Mouse (Mus musculus) CH12.LX (cell line): ENCODE results near the gene Tm4sf19. TPM values are rescaled to one million over a fixed set of nuclear protein-coding genes. Genes with fewer than 3 reads are reported as not detected.

Experiments
- DNase-seq: peaks from one replicate; pipeline ENCODE4 v3.0.0-alpha.2; 2013; ENCODE audit errors: extremely low read depth
- H3K27ac ChIP-seq: 2 replicates; pipeline ENCODE4 v1.5.1; 2012; ENCODE audit warnings: low read depth, mild to moderate bottlenecking, control low read depth, moderate library complexity; ENCODE audit not compliant: insufficient read depth
- H3K27me3 ChIP-seq: replicated peaks from 2 replicates; pipeline ENCODE3; 2012; ENCODE audit warnings: inconsistent platforms
- H3K36me3 ChIP-seq, 2 experiments: replicated peaks in 1 of 2; 2 replicates each; pipeline versions ENCODE3 to v1.6.1; 2012; ENCODE audit warnings: inconsistent platforms in 1 of 2, low read length in 1 of 2, mild to moderate bottlenecking in 1 of 2, mixed read lengths in 1 of 2, moderate library complexity in 1 of 2; ENCODE audit not compliant: control insufficient read depth in 1 of 2, insufficient read depth in 1 of 2
- H3K4me1 ChIP-seq, 2 experiments: 2 replicates each; pipeline ENCODE4 v1.6.1; 2012; ENCODE audit warnings: inconsistent platforms in 1 of 2, moderate library complexity in 1 of 2; ENCODE audit not compliant: insufficient read depth in 2 of 2, control insufficient read depth in 1 of 2
- H3K4me2 ChIP-seq: 2 replicates; pipeline ENCODE4 v1.6.1; 2012; ENCODE audit warnings: low read depth, mild to moderate bottlenecking, control low read depth; ENCODE audit not compliant: poor library complexity, insufficient read depth, severe bottlenecking
- H3K4me3 ChIP-seq, 3 experiments: fragments of 150-350 bp in 1 of 3; sonication (generic) in 1 of 3; replicated peaks in 1 of 3; 2 replicates each; pipeline versions ENCODE3 to v1.5.1; 2011 to 2012; ENCODE audit warnings: low read depth in 2 of 3, low read length in 2 of 3, mild to moderate bottlenecking in 2 of 3, moderate library complexity in 2 of 3, control low read depth in 1 of 3, improper control_type of control experiment in 1 of 3, inconsistent platforms in 1 of 3, mixed read lengths in 1 of 3; ENCODE audit not compliant: poor library complexity in 1 of 3
- H3K79me2 ChIP-seq: replicated peaks from 2 replicates; pipeline ENCODE4 v1.6.1; 2012; ENCODE audit warnings: mild to moderate bottlenecking, moderate library complexity; ENCODE audit not compliant: control insufficient read depth, poor library complexity, insufficient read depth, severe bottlenecking; ENCODE audit errors: extremely low read depth
- H3K9ac ChIP-seq: 2 replicates; pipeline ENCODE4 v1.6.1; 2012; ENCODE audit warnings: low read depth, mild to moderate bottlenecking, control low read depth, moderate library complexity; ENCODE audit not compliant: insufficient read depth
- H3K9me3 ChIP-seq: replicated peaks from 2 replicates; pipeline ENCODE3; 2012; ENCODE audit warnings: low read length, inconsistent platforms, mixed read lengths
- BHLHE40 ChIP-seq: IDR thresholded peaks from 2 replicates; pipeline ENCODE4 v1.6.1; 2011; ENCODE audit warnings: mild to moderate bottlenecking, low read depth, low read length, improper control_type of control experiment
- CHD1 ChIP-seq: IDR thresholded peaks from 2 replicates; pipeline ENCODE4 v1.6.1; 2012; ENCODE audit warnings: low read depth, low read length, improper control_type of control experiment, inconsistent platforms
- CTCF ChIP-seq, 2 experiments: IDR thresholded peaks in 1 of 2; conservative IDR thresholded peaks in 1 of 2; 2 replicates each; pipeline ENCODE4 v1.5.1; 2011 to 2012; ENCODE audit warnings: low read depth in 2 of 2, low read length in 2 of 2, improper control_type of control experiment in 1 of 2, inconsistent platforms in 1 of 2, mild to moderate bottlenecking in 1 of 2, moderate library complexity in 1 of 2
- ELF1 ChIP-seq: IDR thresholded peaks from 2 replicates; pipeline ENCODE4 v1.6.1; 2014; ENCODE audit warnings: low read depth, mild to moderate bottlenecking, inconsistent platforms, low read length, improper control_type of control experiment
- EP300 ChIP-seq: IDR thresholded peaks from 2 replicates; pipeline ENCODE4 v1.6.1; 2011; ENCODE audit warnings: low read length, improper control_type of control experiment
- ETS1 ChIP-seq: conservative IDR thresholded peaks from 2 replicates; pipeline ENCODE4 v1.6.1; 2012; ENCODE audit warnings: low read depth, mild to moderate bottlenecking, inconsistent platforms, low read length, improper control_type of control experiment, moderate library complexity
- GABPA ChIP-seq: IDR thresholded peaks from 2 replicates; pipeline ENCODE4 v1.6.1; 2012; ENCODE audit warnings: low read depth, low read length, improper control_type of control experiment, inconsistent platforms; ENCODE audit not compliant: insufficient replicate concordance
- HCFC1 ChIP-seq: IDR thresholded peaks from 2 replicates; pipeline ENCODE4 v1.6.1; 2012; ENCODE audit warnings: low read depth, mild to moderate bottlenecking, inconsistent platforms, low read length, improper control_type of control experiment
- IRF4 ChIP-seq: IDR thresholded peaks from 2 replicates; pipeline ENCODE4 v1.6.1; 2014; ENCODE audit warnings: low read depth, mild to moderate bottlenecking, inconsistent platforms, low read length, improper control_type of control experiment
- JUN ChIP-seq: IDR thresholded peaks from 2 replicates; pipeline ENCODE4 v1.6.1; 2011; ENCODE audit warnings: low read depth, mild to moderate bottlenecking, low read length, improper control_type of control experiment, moderate library complexity; ENCODE audit not compliant: insufficient read depth
- JUND ChIP-seq: conservative IDR thresholded peaks from 2 replicates; pipeline ENCODE4 v1.6.1; 2011; ENCODE audit warnings: low read depth, low read length, improper control_type of control experiment
- KAT2A ChIP-seq: IDR thresholded peaks from 2 replicates; pipeline ENCODE4 v1.6.1; 2012; ENCODE audit warnings: low read length, improper control_type of control experiment, inconsistent platforms; ENCODE audit not compliant: insufficient replicate concordance
- MAX ChIP-seq: IDR thresholded peaks from 2 replicates; pipeline ENCODE4 v1.6.1; 2011; ENCODE audit warnings: low read length, improper control_type of control experiment
- MEF2A ChIP-seq: IDR thresholded peaks from 2 replicates; pipeline ENCODE4 v1.6.1; 2014; ENCODE audit warnings: low read depth, mild to moderate bottlenecking, inconsistent platforms, low read length, improper control_type of control experiment, borderline replicate concordance
- MYC ChIP-seq: IDR thresholded peaks from 2 replicates; pipeline ENCODE4 v1.6.1; 2011; ENCODE audit warnings: low read depth, mild to moderate bottlenecking, improper control_type of control experiment, low read length
- NRF1 ChIP-seq: IDR thresholded peaks from 2 replicates; pipeline ENCODE4 v1.6.1; 2014; ENCODE audit warnings: low read depth, mild to moderate bottlenecking, inconsistent platforms, low read length, improper control_type of control experiment, moderate library complexity
- PAX5 ChIP-seq: IDR thresholded peaks from 2 replicates; pipeline ENCODE4 v1.6.1; 2012; ENCODE audit warnings: low read length, inconsistent platforms, mixed read lengths
- RAD21 ChIP-seq: IDR thresholded peaks from 2 replicates; pipeline ENCODE4 v1.6.1; 2011; ENCODE audit warnings: low read depth, mild to moderate bottlenecking, low read length, improper control_type of control experiment, moderate library complexity
- RCOR1 ChIP-seq: conservative IDR thresholded peaks from 2 replicates; pipeline ENCODE4 v1.6.1; 2012; ENCODE audit warnings: low read depth, mild to moderate bottlenecking, inconsistent platforms, low read length, improper control_type of control experiment
- SMC3 ChIP-seq: IDR thresholded peaks from 2 replicates; pipeline ENCODE4 v1.6.1; 2011; ENCODE audit warnings: low read depth, low read length, improper control_type of control experiment
- TBP ChIP-seq: conservative IDR thresholded peaks from 2 replicates; pipeline ENCODE4 v1.6.1; 2011; ENCODE audit warnings: low read depth, low read length, improper control_type of control experiment
- UBTF ChIP-seq: IDR thresholded peaks from 2 replicates; pipeline ENCODE4 v1.6.1; 2012; ENCODE audit warnings: low read depth, mild to moderate bottlenecking, inconsistent platforms, low read length, improper control_type of control experiment, moderate library complexity
- USF1 ChIP-seq: IDR thresholded peaks from 2 replicates; pipeline ENCODE4 v1.6.1; 2014; ENCODE audit warnings: low read depth, mild to moderate bottlenecking, inconsistent platforms, low read length, improper control_type of control experiment
- ZC3H11A ChIP-seq: IDR thresholded peaks from 2 replicates; pipeline ENCODE4 v1.6.1; 2012; ENCODE audit warnings: low read depth, mild to moderate bottlenecking, inconsistent platforms, low read length, improper control_type of control experiment
- ZKSCAN1 ChIP-seq: IDR thresholded peaks from 2 replicates; pipeline ENCODE4 v1.6.1; 2012; ENCODE audit warnings: low read depth, inconsistent platforms, low read length, improper control_type of control experiment, borderline replicate concordance
- dilution Hi-C: fragments of 300-500 bp; cut with MboI; formaldehyde crosslinking; loops from 2 replicates; pipeline ENCODE4 v1.14.3; 2020; ENCODE audit warnings: low sequenced_read_pairs; ENCODE audit not compliant: extremely low pct_unique_long_range_greater_than_20kb, extremely low pct_ligation_motif_present
- in situ Hi-C: fragments of 300-500 bp; cut with MboI; formaldehyde crosslinking; loops from 3 replicates; pipeline ENCODE4 v1.14.3; 2019; ENCODE audit warnings: low sequenced_read_pairs, low pct_ligation_motif_present, low pct_unique_long_range_greater_than_20kb, mixed read lengths
- polyA plus RNA-seq: library from polyadenylated mRNA; unstranded; fragments of >175 nt; gene quantifications from 2 replicates; pipeline ENCODE4 v1.2.1, GENCODE M21; 2012; ENCODE audit warnings: low read depth; ENCODE audit not compliant: insufficient read length
- total RNA-seq, 2 experiments: library from RNA; depleted of rRNA; stranded (reverse); fragments of 300-350 nt in 1 of 2; fragments of >200 nt in 1 of 2; gene quantifications; 2 replicates each; pipeline ENCODE4 v1.2.3; 2012 to 2014

Tm4sf19 gene
- total and polyA plus RNA-seq, 3 experiments, result 0.25 to 1.3 (median 0.78) TPM

DNA sequence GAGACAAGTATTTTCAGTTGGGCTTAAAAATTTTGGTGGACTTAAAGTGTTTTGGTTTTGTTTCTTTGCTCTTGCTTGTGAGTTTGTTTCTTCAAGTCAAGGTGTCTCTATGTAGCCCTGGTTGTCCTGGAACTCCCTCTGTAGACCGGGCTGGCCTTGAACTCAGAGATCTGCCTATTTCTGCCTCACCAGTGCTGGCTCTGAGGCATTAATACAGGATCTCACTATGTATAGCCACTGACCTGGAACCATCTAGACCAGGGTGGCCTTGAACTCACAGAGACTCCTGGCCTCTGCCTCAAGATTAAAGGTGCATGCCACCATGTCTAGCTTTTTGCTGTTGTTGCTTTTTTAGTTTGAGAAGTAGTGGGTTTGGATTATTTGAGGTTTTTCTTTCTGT, 31.6 kb downstream of the Tm4sf19 start:
- Histone ChIP-seq H3K4me1 (peaks cover 6 to 39% of the 10 kb centered on the region in 2 experiments; a peak in 3 of 4 replicates), H3K27ac (no peak overlapping the region), H3K27me3 (no peaks in the 10 kb centered on the region), H3K9ac (no peak overlapping the region), H3K4me3 (no peak overlapping the region), H3K36me3 (no peaks in the 10 kb centered on the region), H3K9me3 (no peaks in the 10 kb centered on the region), H3K4me2 (peak overlapping the region; percentile 33; the same call in 1 of the 2 replicates), H3K79me2 (peaks cover 2% of the 10 kb centered on the region; the same call in 1 of the 2 replicates)
- dilution Hi-C loops (no loop called here), in situ Hi-C loops (no loop called here)
- TF ChIP-seq ETS1 (no peak), JUND (no peak), ZC3H11A (no peak), USF1 (no peak), NRF1 (no peak)
- no peak for DNase-seq

DNA sequence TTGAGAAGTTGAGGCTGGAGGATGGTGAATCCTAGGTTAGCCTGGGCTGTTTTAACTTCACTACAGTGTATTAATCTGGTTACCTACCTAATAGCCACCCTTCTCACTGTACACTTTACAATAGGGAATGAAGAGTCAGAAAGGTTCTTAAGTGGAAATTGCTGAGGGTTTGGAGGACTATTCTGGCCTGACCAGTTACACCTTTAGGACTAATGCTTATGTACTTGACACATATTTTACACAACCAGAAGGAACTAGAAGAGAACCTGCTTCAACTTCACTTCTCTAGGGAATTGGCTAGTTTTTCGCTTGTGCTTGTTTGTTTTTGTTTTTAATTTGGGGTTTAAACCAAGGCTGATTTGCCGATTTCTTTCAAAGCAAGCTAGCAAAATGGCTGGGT, 32.8 kb downstream of the Tm4sf19 start:
- peaks cover 2% of the 10 kb centered on the region; the same call in 1 of the 2 replicates for H3K79me2 ChIP-seq
- H3K36me3 ChIP-seq, result peaks cover 0 to 4% of the 10 kb centered on the region in 2 experiments
- in situ Hi-C loops (no loop called here), dilution Hi-C loops (no loop called here)
- no peaks in the 10 kb centered on the region for H3K27me3 ChIP-seq
- no peak overlapping the region for H3K4me3 ChIP-seq
- H3K4me1 ChIP-seq, result peaks cover 9 to 40% of the 10 kb centered on the region in 2 experiments
- H3K4me2 ChIP-seq, result no peak overlapping the region
- no peaks in the 10 kb centered on the region for H3K9me3 ChIP-seq
- no peak for DNase-seq
- H3K27ac ChIP-seq, result no peak overlapping the region
- H3K9ac ChIP-seq, result no peak overlapping the region
- TF ChIP-seq RCOR1, result no peak

DNA sequence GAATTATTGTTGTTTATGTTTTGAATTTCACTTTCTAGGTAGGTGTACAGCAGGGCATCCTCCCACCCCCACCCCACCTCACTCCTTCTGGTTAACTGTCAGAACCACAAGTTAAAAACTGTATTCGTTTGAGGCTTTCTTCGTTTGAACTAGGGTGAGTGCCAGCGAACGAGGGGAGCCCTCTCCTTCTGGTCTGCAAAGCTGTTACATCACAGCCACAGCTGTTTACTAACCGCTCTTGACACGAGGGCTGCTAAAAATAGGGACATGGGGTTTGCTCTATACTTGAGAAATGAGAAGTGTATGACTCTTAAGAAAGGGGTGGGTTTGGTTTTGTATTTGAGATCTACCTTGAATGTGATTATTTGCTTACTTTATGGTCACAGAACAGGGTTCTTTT, 33.8 kb downstream of the Tm4sf19 start:
- Histone ChIP-seq H3K36me3 (peaks cover 0 to 4% of the 10 kb centered on the region in 2 experiments), H3K4me2 (peak overlapping the region; percentile 75; the same call in 1 of the 2 replicates), H3K4me3 (no peak overlapping the region), H3K27me3 (no peaks in the 10 kb centered on the region), H3K4me1 (peaks cover 9 to 40% of the 10 kb centered on the region in 2 experiments), H3K9ac (no peak overlapping the region), H3K27ac (no peak overlapping the region), H3K9me3 (no peaks in the 10 kb centered on the region), H3K79me2 (peaks cover 2% of the 10 kb centered on the region; the same call in 1 of the 2 replicates)
- dilution Hi-C loops, result no loop called here
- in situ Hi-C loops, result no loop called here
- peak; percentile 68 for DNase-seq
- TF ChIP-seq CHD1, result no peak
- TF ChIP-seq TBP, result no peak
- no peak for TF ChIP-seq SMC3
- TF ChIP-seq RAD21, result no peak
- no peak for TF ChIP-seq PAX5
- TF ChIP-seq JUN, result no peak
- TF ChIP-seq KAT2A, result no peak
- no peak for TF ChIP-seq GABPA
- TF ChIP-seq NRF1, result no peak
- no peak for TF ChIP-seq UBTF
- TF ChIP-seq ELF1, result no peak
- no peak for TF ChIP-seq MAX
- peak; percentile 51; the same call in 1 of the 2 replicates for TF ChIP-seq MYC
- no peak for TF ChIP-seq CTCF (conservative IDR thresholded peaks at IDR 0.05 in 1 of 2, IDR thresholded peaks at IDR 0.05 in 1 of 2; ENCODE audit: low read depth in 2 of 2, low read length in 2 of 2)
- TF ChIP-seq JUND, result no peak
- peak; percentile 93 for TF ChIP-seq MEF2A
- TF ChIP-seq ZC3H11A, result no peak
- TF ChIP-seq EP300, result no peak
- TF ChIP-seq ZKSCAN1, result no peak
- no peak for TF ChIP-seq USF1
- TF ChIP-seq HCFC1, result no peak
- peak; percentile 45; the same call in 1 of the 2 replicates for TF ChIP-seq IRF4
- TF ChIP-seq ETS1, result peak; percentile 94
- TF ChIP-seq BHLHE40, result peak; percentile 70
